Mouse (Mus musculus) ES-Bruce4 (cell line): Measurements from ENCODE around the gene Ywhah.

Source experiments
- CTCF ChIP-seq: IDR thresholded peaks from one replicate; pipeline ENCODE4 v1.8.1; 2011; ENCODE audit warnings: low read depth, low read length
- POLR2A ChIP-seq: IDR thresholded peaks from one replicate; pipeline ENCODE4 v1.8.1; 2011; ENCODE audit warnings: low read length; ENCODE audit not compliant: insufficient read depth

- TF ChIP-seq POLR2A (no peak), CTCF (no peak)
Measured at GRCm38 (mm10) chr5:33024474-33024873, 5.9 kb downstream of the Ywhah start.
